Mouse (Mus musculus): ENCODE data around the gene Vmn1r1. TPM values are rescaled to one million over a fixed set of nuclear protein-coding genes. Genes with fewer than 3 reads are reported as not detected.
"Not testable (repeated sequence)": the region's sequence is repeated elsewhere in the genome, so short reads cannot be mapped to it uniquely, and the experiment has no call there.

Gene Vmn1r1
- polyA plus RNA-seq (2014; fragmentation: Nextera tagmentation; extraction: Ambion mirVana), result not detected in 2 replicates

- 86% methylated on average over 7 of the region's 7 CpGs for WGBS
- ATAC-seq (ENCODE audit: insufficient number of reproducible peaks, low FRiP score, low TSS enrichment, low read depth), result no peak
These were observed at the start of gene Vmn1r1 for GRCm38 (mm10) chr1:182164386-182164785. TSS of gene Vmn1r1 (minus strand) at chr1:182164486.

GRCm38 (mm10) chr1:182210322-182210721, 46.0 kb upstream of the Vmn1r1 start:
- H3K27ac ChIP-seq (replicated peaks; ENCODE audit: low read depth, low read length), result no peak overlapping the region
- H3K4me1 ChIP-seq (ENCODE audit: control insufficient read depth, insufficient read depth, low read length), result no peaks in the 10 kb centered on the region
- no peak for DNase-seq (ENCODE audit: low spot score)
- no peak overlapping the region for H3K4me2 ChIP-seq (ENCODE audit: low read depth, severe bottlenecking)
- no peaks in the 10 kb centered on the region for H3K27me3 ChIP-seq (ENCODE audit: control insufficient read depth, insufficient read depth, low read length)
- ATAC-seq (ENCODE audit: insufficient number of reproducible peaks, low FRiP score, low TSS enrichment, low read depth), result no peak
- H3K9me3 ChIP-seq (ENCODE audit: control insufficient read depth, low read length), result no peaks in the 10 kb centered on the region
- H3K9ac ChIP-seq (ENCODE audit: low read length), result no peak overlapping the region
- H3K4me3 ChIP-seq (ENCODE audit: low read depth, low read length), result no peak overlapping the region
- no peaks in the 10 kb centered on the region for H3K36me3 ChIP-seq (ENCODE audit: control insufficient read depth, insufficient read depth, low read length)
- 92% methylated on average over 2 of the region's 2 CpGs for WGBS

More at GRCm38 (mm10) chr1:182164386-182164785, at the start of gene Vmn1r1:
- no peak within 1 kb of the TSS for H3K27ac ChIP-seq (replicated peaks; ENCODE audit: low read depth, low read length)
- H3K27me3 ChIP-seq (ENCODE audit: control insufficient read depth, insufficient read depth, low read length), result no peaks in the 10 kb centered on the region
- no peak within 1 kb of the TSS for H3K4me2 ChIP-seq (ENCODE audit: low read depth, severe bottlenecking)
- H3K36me3 ChIP-seq (ENCODE audit: control insufficient read depth, insufficient read depth, low read length), result no peaks in the 10 kb centered on the region
- DNase-seq (ENCODE audit: low spot score), result no peak
- H3K4me1 ChIP-seq (ENCODE audit: control insufficient read depth, insufficient read depth, low read length), result no peaks in the 10 kb centered on the region
- H3K9me3 ChIP-seq (ENCODE audit: control insufficient read depth, low read length), result no peaks in the 10 kb centered on the region
- no peak within 1 kb of the TSS for H3K9ac ChIP-seq (ENCODE audit: low read length)
- no peak within 1 kb of the TSS for H3K4me3 ChIP-seq (ENCODE audit: low read depth, low read length)

GRCm38 (mm10) chr1:182192581-182192980, 28.3 kb upstream of the Vmn1r1 start:
- Histone ChIP-seq H3K9ac (ENCODE audit: low read length) (no peak overlapping the region), H3K4me1 (ENCODE audit: control insufficient read depth, insufficient read depth, low read length) (no peaks in the 10 kb centered on the region), H3K4me2 (ENCODE audit: low read depth, severe bottlenecking) (no peak overlapping the region), H3K36me3 (ENCODE audit: control insufficient read depth, insufficient read depth, low read length) (no peaks in the 10 kb centered on the region), H3K27ac (replicated peaks; ENCODE audit: low read depth, low read length) (no peak overlapping the region), H3K4me3 (ENCODE audit: low read depth, low read length) (no peak overlapping the region), H3K27me3 (ENCODE audit: control insufficient read depth, insufficient read depth, low read length) (no peaks in the 10 kb centered on the region), H3K9me3 (ENCODE audit: control insufficient read depth, low read length) (no peaks in the 10 kb centered on the region)
- DNase-seq (ENCODE audit: low spot score), result no peak
- 83% methylated on average over 1 of the region's 1 CpGs for WGBS
- ATAC-seq (ENCODE audit: insufficient number of reproducible peaks, low FRiP score, low TSS enrichment, low read depth), result no peak

GRCm38 (mm10) chr1:182191816-182192545, 27.7 kb upstream of the Vmn1r1 start:
- H3K4me3 ChIP-seq (ENCODE audit: low read depth, low read length), result no peak overlapping the region
- H3K27me3 ChIP-seq (ENCODE audit: control insufficient read depth, insufficient read depth, low read length), result no peaks in the 10 kb centered on the region
- no peaks in the 10 kb centered on the region for H3K9me3 ChIP-seq (ENCODE audit: control insufficient read depth, low read length)
- H3K27ac ChIP-seq (replicated peaks; ENCODE audit: low read depth, low read length), result no peak overlapping the region
- no peak overlapping the region for H3K4me2 ChIP-seq (ENCODE audit: low read depth, severe bottlenecking)
- H3K9ac ChIP-seq (ENCODE audit: low read length), result no peak overlapping the region
- no peak for DNase-seq (ENCODE audit: low spot score)
- no peak for ATAC-seq (ENCODE audit: insufficient number of reproducible peaks, low FRiP score, low TSS enrichment, low read depth)
- no peaks in the 10 kb centered on the region for H3K4me1 ChIP-seq (ENCODE audit: control insufficient read depth, insufficient read depth, low read length)
- H3K36me3 ChIP-seq (ENCODE audit: control insufficient read depth, insufficient read depth, low read length), result no peaks in the 10 kb centered on the region
- 63% methylated on average over 10 of the region's 10 CpGs for WGBS

GRCm38 (mm10) chr1:182191181-182191580, 26.9 kb upstream of the Vmn1r1 start:
- H3K9me3 ChIP-seq (ENCODE audit: control insufficient read depth, low read length), result no peaks in the 10 kb centered on the region
- ATAC-seq (ENCODE audit: insufficient number of reproducible peaks, low FRiP score, low TSS enrichment, low read depth) (no peak), DNase-seq (ENCODE audit: low spot score) (no peak)
- no peak overlapping the region for H3K4me3 ChIP-seq (ENCODE audit: low read depth, low read length)
- no peak overlapping the region for H3K27ac ChIP-seq (replicated peaks; ENCODE audit: low read depth, low read length)
- H3K27me3 ChIP-seq (ENCODE audit: control insufficient read depth, insufficient read depth, low read length), result no peaks in the 10 kb centered on the region
- no peak overlapping the region for H3K9ac ChIP-seq (ENCODE audit: low read length)
- no peak overlapping the region for H3K4me2 ChIP-seq (ENCODE audit: low read depth, severe bottlenecking)
- no peaks in the 10 kb centered on the region for H3K36me3 ChIP-seq (ENCODE audit: control insufficient read depth, insufficient read depth, low read length)
- H3K4me1 ChIP-seq (ENCODE audit: control insufficient read depth, insufficient read depth, low read length), result no peaks in the 10 kb centered on the region
- WGBS, result 81% methylated on average over 4 of the region's 5 CpGs

GRCm38 (mm10) chr1:182189669-182190440, 25.6 kb upstream of the Vmn1r1 start:
- no peak for DNase-seq (ENCODE audit: low spot score)

GRCm38 (mm10) chr1:182182449-182182848, 18.2 kb upstream of the Vmn1r1 start:
- H3K9me3 ChIP-seq (ENCODE audit: control insufficient read depth, low read length); DNase-seq (ENCODE audit: low spot score); H3K4me2 ChIP-seq (ENCODE audit: low read depth, severe bottlenecking); H3K36me3 ChIP-seq (ENCODE audit: control insufficient read depth, insufficient read depth, low read length); H3K27me3 ChIP-seq (ENCODE audit: control insufficient read depth, insufficient read depth, low read length); H3K27ac ChIP-seq (replicated peaks; ENCODE audit: low read depth, low read length); H3K4me3 ChIP-seq (ENCODE audit: low read depth, low read length); ATAC-seq (ENCODE audit: insufficient number of reproducible peaks, low FRiP score, low TSS enrichment, low read depth); H3K4me1 ChIP-seq (ENCODE audit: control insufficient read depth, insufficient read depth, low read length); H3K9ac ChIP-seq (ENCODE audit: low read length): not testable (repeated sequence)
- WGBS, result 80% methylated on average over 4 of the region's 4 CpGs

More at GRCm38 (mm10) chr1:182189669-182190440, 25.6 kb upstream of the Vmn1r1 start:
- Histone ChIP-seq H3K27me3 (ENCODE audit: control insufficient read depth, insufficient read depth, low read length) (no peaks in the 10 kb centered on the region), H3K27ac (replicated peaks; ENCODE audit: low read depth, low read length) (no peak overlapping the region), H3K4me3 (ENCODE audit: low read depth, low read length) (no peak overlapping the region), H3K36me3 (ENCODE audit: control insufficient read depth, insufficient read depth, low read length) (no peaks in the 10 kb centered on the region), H3K4me1 (ENCODE audit: control insufficient read depth, insufficient read depth, low read length) (no peaks in the 10 kb centered on the region), H3K9me3 (ENCODE audit: control insufficient read depth, low read length) (no peaks in the 10 kb centered on the region), H3K9ac (ENCODE audit: low read length) (no peak overlapping the region), H3K4me2 (ENCODE audit: low read depth, severe bottlenecking) (no peak overlapping the region)
- no peak for ATAC-seq (ENCODE audit: insufficient number of reproducible peaks, low FRiP score, low TSS enrichment, low read depth)
- 69% methylated on average over 3 of the region's 3 CpGs for WGBS

- no peak overlapping the region for H3K27ac ChIP-seq (replicated peaks; ENCODE audit: low read depth, low read length)
- H3K4me2 ChIP-seq (ENCODE audit: low read depth, severe bottlenecking), result no peak overlapping the region
- WGBS, result 68% methylated on average over 5 of the region's 5 CpGs
- H3K9ac ChIP-seq (ENCODE audit: low read length), result no peak overlapping the region
- H3K27me3 ChIP-seq (ENCODE audit: control insufficient read depth, insufficient read depth, low read length), result no peaks in the 10 kb centered on the region
- no peaks in the 10 kb centered on the region for H3K4me1 ChIP-seq (ENCODE audit: control insufficient read depth, insufficient read depth, low read length)
- no peak overlapping the region for H3K4me3 ChIP-seq (ENCODE audit: low read depth, low read length)
- ATAC-seq (ENCODE audit: insufficient number of reproducible peaks, low FRiP score, low TSS enrichment, low read depth) (no peak), DNase-seq (ENCODE audit: low spot score) (no peak)
- H3K9me3 ChIP-seq (ENCODE audit: control insufficient read depth, low read length), result no peaks in the 10 kb centered on the region
- H3K36me3 ChIP-seq (ENCODE audit: control insufficient read depth, insufficient read depth, low read length), result no peaks in the 10 kb centered on the region
These were observed 17.4 kb upstream of the Vmn1r1 start for GRCm38 (mm10) chr1:182181456-182182305.

Measured in limb, embryonic 11.5 days (tissue).